Mouse (Mus musculus) inflammation-experienced regulatory T-cells, adult 6 months (primary cell): ENCODE measurements around the gene Atp8a2. TPM values are rescaled to one million over a fixed set of nuclear protein-coding genes. Genes with fewer than 3 reads are reported as not detected.

Experiments used
- ATAC-seq: one replicate; pipeline ENCODE4 v1.8.0; 2017
- polyA plus RNA-seq, 3 experiments: library from polyadenylated mRNA; unstranded; fragments of 100-300 nt; shearing (Covaris generic); gene quantifications; one replicate each; pipeline ENCODE4 v1.2.1; 2017

The Atp8a2 gene
- polyA plus RNA-seq, 3 experiments from 2014 or later, result 0.57 to 2.9 (median 1.1) TPM

GRCm38 (mm10) chr14:60148893-60149292, 48.1 kb downstream of the Atp8a2 start:
- ATAC-seq, result no peak

DNA sequence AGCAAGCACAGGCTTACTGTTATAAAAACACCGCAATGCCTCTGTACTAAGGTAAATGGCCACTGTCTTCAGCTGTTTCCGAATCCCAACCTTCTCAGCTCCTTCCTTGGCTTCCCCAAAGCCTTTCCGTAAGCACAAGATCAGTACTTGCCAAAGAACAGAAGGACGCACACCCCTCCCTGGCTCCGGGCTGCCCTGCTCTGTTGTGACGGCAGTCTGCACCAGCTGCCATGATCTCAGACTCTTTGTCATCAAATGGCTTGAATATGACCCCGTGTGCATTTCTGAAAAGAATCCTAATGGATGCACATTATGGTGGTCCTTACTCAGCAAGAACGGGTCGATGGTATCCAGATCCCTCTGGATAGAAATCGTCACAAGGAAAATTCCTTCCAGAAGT, 53.7 kb downstream of the Atp8a2 start:
- ATAC-seq, result no peak

DNA sequence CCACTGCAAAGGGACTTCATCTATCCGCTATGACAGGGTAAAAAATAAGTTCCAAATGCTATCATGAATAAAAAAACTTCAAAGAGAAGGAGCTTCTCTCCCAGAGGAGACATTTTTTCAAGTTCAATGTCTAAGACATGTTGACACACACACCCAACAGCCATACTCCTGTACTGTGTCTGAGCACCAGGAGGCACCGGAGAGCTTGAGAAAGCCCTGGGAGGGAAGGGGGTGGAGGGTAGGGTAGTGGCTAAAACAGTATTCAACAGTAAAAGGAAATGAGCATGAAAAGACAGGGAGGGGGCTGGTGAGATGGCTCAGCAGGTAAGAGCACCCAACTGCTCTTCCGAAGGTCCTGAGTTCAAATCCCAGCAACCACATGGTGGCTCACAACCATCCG, 58.6 kb downstream of the Atp8a2 start:
- ATAC-seq, result no peak

DNA sequence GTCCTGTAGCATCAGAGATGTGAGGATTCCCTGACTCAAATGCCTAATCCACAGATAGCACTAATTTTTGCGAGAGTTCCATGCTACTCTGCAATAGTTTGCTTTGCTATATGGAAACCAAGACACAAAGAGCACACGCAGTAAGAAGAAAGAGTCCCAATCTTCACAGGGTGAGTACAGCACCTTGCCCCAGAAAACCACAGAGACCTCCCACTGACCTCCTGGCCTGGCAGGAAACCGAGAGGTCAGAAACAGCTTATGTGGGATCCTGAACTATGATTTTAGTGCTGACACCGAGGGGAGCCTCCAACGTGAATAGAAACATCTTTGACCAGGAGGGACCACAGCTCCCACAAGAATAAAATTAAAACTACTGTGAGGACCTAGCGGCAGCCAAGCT, 59.2 kb downstream of the Atp8a2 start:
- ATAC-seq, result no peak

DNA sequence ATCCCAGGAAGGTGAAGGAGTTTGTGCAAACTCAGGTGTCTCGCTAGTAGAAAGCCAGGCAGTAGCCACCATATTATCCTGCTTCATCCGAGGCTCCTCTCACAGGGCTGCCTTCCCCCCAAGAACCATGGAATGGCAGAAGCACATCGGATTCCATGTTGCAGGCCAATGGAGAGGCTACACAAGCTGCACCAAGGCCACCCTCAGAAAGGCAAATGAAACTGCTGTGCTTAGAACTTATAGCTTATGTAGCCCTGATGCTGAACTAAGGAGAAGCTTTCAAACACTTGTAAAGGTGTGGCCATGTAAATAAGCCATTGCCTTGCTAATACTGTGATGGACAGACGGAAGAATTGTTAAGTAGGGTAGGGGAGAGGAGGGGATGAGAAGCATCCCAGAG, 61.2 kb downstream of the Atp8a2 start:
- ATAC-seq, result no peak

DNA sequence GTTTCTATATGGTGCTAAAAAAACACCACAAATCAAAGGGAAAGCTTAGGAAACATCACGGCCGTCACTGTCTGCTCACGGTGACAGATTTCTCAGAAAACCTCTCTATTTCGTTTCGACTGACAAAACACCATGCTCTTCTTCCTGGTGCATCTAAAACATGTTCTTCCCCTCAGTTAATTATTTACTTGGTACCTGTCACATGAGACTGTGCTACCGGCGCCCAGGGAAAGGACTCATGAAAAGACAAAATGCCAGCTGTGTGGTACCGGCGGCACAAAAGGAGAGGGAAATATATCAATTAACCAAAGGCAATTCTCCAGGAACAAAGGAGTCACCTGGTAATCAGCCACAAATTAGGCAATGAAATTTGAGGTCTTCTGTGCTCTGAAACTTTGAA, 62.3 kb downstream of the Atp8a2 start:
- no peak for ATAC-seq

DNA sequence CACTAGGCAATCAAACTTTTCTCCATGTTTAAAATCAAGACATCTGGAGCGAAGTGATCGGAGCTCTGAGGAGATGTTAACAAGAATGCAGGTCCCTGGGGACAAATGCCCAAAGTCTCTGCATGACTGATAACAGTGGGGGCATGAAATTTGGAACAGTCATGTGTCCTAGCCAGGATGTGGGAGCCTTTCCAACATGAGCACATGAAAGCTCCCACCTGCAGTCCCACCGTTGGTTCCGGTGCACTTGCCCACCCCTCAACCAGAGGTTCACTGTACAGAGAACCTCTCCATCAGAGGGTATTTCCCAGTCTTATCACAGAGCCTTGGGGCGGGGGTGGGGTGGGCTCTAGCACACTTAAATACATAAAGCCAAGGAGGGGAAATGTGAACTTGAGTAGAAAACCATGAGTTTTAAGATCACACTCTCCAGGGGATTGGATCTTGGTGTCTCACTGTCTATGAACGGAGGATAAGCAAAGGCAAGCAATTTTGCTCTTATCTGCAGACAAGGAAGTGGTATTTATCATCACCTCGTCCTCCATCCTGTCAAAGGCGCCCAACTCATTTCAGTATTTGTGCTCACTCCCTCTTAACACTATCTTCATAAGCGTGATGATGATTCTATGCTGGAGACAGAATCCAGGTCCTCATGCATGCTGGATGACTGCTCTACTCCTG, 65.6 kb downstream of the Atp8a2 start:
- ATAC-seq, result peak; percentile 62

GRCm38 (mm10) chr14:60129564-60129963, 67.4 kb downstream of the Atp8a2 start:
- ATAC-seq, result peak; percentile 89

DNA sequence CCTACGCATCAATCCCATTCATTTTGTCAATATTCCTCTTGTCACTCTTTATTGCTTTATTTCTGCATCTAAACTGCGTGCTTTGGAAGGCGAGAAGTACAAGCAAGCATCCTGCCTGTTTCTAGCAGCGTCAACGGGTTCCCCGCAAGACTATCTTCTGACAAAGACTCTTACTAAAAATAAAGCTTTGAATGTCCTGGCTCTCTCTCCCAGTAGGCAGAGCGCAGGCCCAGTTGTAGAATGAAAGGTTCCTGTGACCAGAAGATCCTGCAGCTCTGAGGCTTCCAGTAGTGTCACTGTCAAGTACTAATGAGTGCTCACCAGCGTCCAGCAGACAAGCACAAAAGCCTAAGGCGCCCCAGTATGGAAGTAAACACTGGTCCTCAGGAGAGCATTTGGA, 71.8 kb downstream of the Atp8a2 start:
- no peak for ATAC-seq

DNA sequence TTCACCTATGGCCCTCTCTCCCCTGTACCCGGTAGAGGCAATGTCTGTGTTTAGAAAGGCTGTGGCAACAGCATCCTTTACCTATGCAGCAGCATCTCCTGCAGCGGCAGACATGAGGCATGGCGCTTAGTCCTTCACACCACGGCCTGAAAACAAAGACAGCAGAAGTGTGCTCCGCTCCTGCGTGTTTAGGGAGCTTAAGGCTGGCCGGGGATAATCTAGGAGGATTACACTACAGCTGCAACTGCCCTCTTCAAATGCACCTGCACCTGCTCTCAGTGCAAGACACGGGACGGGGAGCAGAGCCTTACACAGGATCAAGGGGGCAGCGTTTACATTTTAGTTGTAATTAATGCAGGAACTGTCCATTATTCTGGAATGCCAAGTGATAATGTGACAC, 75.4 kb downstream of the Atp8a2 start:
- ATAC-seq, result no peak

DNA sequence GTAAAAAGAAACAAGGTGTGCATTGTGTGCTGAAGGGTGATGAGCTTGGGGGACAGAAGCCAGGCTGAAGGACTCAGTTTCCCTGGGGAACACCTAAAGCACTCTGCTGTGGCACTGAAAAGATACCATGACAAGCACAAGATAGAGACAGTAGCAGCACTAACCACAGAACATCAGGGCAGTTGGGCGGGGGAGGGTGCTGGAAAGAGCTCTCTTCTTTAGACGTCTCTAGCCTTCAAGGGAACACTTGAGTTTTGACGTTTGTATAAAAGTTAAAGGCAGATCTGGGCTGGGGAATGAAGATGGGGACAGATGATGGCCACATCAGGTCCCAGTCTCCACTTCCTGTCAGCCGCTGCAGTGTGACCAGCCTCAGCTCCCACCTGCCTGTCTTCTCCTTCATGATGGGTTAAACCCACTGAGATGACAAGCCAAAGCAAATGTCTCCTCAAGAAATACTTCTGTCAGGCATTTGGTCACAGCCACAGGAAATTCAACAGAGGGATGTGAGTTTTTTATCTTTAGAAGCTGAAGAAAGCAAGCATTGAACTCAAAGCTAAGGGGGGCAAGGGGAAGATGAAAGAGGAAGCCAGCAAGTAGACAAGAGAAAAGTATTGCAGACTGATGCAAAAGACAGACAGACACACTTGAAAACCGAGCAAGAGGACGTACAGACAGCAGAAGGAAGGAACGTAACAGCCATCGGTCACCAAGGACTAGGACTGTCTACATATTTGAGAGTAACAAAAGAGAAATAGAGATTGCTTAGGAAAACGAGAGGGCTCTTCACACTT, 79.0 kb downstream of the Atp8a2 start:
- ATAC-seq, result peak; percentile 50

- ATAC-seq, result peak; percentile 85
Observed at GRCm38 (mm10) chr14:60086808-60087725, 109.9 kb downstream of the Atp8a2 start.

DNA sequence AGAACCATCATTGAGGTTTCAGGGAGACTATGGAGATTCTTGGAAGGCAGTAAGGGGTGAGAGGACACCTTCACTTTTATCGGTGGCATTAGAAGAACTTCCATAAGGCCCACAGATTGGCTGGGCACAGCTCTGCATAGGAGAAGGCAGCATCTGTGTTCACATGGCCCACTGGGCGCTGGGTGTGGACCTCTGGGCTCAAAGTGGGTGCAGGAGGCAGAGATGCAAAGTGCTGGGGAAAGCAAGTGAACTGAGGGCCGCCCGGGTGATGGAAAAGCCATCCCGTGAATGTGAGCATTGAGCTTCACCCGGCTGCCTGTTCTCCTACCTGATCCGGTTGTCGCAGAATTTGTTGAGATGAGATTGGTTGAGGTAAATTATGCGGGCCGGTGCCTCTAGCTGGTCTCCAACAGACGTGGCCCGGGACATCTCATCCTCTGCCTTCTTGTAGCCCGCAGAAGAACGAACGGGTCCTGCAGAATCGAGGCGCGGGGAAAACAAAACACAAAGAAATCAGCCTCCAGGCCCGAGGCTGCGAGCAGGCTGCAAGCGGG, 110.6 kb downstream of the Atp8a2 start:
- ATAC-seq, result peak; percentile 34

DNA sequence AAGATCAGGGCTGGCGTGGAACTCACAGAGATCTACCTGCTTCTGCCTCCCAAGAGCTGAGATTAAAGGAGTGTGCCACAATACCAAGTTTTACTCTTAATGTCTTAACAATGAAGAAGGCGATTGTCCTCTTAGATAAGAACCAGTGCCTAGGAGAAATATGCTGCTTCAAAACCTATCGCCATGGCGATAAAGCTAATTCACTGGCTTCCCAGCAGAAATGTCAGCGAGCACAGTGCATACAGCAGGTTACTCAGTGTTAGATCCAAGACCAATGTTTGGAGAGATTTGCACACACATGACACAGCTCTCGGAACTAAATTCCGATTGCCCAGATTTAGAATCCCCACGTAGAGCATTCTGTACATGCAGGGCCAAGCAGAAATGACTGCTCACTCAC, 114.2 kb downstream of the Atp8a2 start:
- no peak for ATAC-seq

DNA sequence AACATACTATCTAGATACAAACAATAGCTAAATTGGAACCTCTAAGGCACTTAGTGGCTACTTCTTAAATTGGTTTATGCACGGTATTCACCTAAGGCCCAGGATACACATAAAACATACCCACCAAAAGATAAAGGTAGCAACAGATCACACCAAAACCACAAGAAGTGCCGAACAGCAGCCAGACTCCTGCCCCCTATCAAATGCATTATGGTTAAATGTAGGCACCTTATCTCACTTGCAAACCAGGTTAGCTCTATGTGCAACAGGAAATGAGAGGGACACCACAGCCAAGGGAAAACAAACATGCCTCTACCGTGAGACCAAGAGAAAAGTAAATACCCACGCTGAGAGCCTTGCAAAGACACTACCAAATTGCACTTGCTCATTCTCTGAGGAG, 124.5 kb downstream of the Atp8a2 start:
- ATAC-seq, result peak; percentile 54

- no peak for ATAC-seq
Observed at GRCm38 (mm10) chr14:60065186-60065585, 131.8 kb downstream of the Atp8a2 start.

- ATAC-seq, result no peak
Observed at GRCm38 (mm10) chr14:60061023-60061422, 136.0 kb downstream of the Atp8a2 start.

DNA sequence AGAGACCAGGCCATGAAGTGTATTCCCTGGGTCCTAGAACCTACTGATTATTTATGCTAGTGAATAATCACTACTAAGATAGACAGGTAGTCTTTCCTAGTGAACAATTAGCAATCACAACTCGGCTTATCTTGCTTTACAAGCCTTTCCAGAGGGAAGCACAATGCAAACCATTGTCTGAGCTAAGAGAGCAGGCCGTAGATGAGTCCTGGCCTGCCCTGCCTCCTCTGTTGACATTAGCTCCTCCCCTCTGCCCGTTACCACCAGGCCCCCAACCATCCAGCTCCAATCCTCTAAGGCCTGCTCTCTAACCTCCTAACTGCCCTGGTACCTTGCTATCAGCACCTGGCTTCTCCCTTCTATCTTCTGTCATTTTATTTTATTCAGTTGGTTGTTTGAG, 138.1 kb downstream of the Atp8a2 start:
- no peak for ATAC-seq

GRCm38 (mm10) chr14:60055231-60055630, 141.7 kb downstream of the Atp8a2 start:
- no peak for ATAC-seq

- no peak for ATAC-seq
Observed at GRCm38 (mm10) chr14:60030666-60031065, 166.3 kb downstream of the Atp8a2 start.

- no peak for ATAC-seq
Observed at GRCm38 (mm10) chr14:60027139-60027538, 169.8 kb downstream of the Atp8a2 start.

DNA sequence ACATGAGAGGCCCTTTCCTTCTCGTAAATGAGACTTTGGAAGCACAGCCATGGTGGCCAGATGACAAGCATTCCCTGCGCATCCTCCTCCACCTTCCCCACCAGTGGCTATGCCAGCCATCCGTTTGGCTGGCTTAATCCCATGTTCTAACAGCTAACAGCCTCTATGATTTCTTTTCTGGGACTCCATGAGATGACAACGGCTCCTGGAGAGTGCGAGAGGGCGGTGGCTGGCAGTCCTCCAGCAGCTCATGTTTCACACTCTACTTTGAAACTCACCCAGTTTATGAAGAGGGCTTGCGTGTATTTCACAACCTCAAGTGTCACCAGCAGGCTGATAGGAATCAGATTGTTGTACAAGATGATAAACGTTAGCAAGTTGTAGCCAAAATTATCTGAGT, 170.3 kb downstream of the Atp8a2 start:
- no peak for ATAC-seq

GRCm38 (mm10) chr14:60015891-60016290, 181.1 kb downstream of the Atp8a2 start:
- ATAC-seq, result peak; percentile 43
